Mouse (Mus musculus): ENCODE results near the gene Rnf128. TPM values are rescaled to one million over a fixed set of nuclear protein-coding genes. Genes with fewer than 3 reads are reported as not detected.
"Not testable (repeated sequence)": the region's sequence is repeated elsewhere in the genome, so short reads cannot be mapped to it uniquely, and the experiment has no call there.

Gene Rnf128
- 10.9 and 11.3 TPM in 2 replicates for polyA plus RNA-seq (2015; fragmentation: Nextera tagmentation; extraction: Ambion mirVana)

- no peak for DNase-seq (ENCODE audit: low spot score)
Observed at GRCm38 (mm10) chrX:139562925-139563461, at the start of gene Rnf128. TSS of gene Rnf128 (plus strand) at chrX:139563316.

- no peak for DNase-seq (ENCODE audit: low spot score)
Observed at GRCm38 (mm10) chrX:139516156-139516555, 47.0 kb upstream of the Rnf128 start.

- peak; percentile 1 for DNase-seq (ENCODE audit: low spot score)
Observed at GRCm38 (mm10) chrX:139519251-139519650, 43.9 kb upstream of the Rnf128 start.

- DNase-seq (ENCODE audit: low spot score) = no peak
Observed at GRCm38 (mm10) chrX:139524303-139525091, 38.6 kb upstream of the Rnf128 start.

- DNase-seq (ENCODE audit: low spot score) = no peak
Observed at GRCm38 (mm10) chrX:139525724-139526123, 37.4 kb upstream of the Rnf128 start.

GRCm38 (mm10) chrX:139526984-139527383, 36.1 kb upstream of the Rnf128 start:
- no peak for DNase-seq (ENCODE audit: low spot score)

GRCm38 (mm10) chrX:139529678-139530077, 33.4 kb upstream of the Rnf128 start:
- no peak for DNase-seq (ENCODE audit: low spot score)

GRCm38 (mm10) chrX:139532293-139532692, 30.8 kb upstream of the Rnf128 start:
- no peak for DNase-seq (ENCODE audit: low spot score)

GRCm38 (mm10) chrX:139537641-139538397, 25.3 kb upstream of the Rnf128 start:
- DNase-seq (ENCODE audit: low spot score) = no peak

- no peak for DNase-seq (ENCODE audit: low spot score)
Observed at GRCm38 (mm10) chrX:139543726-139544125, 19.4 kb upstream of the Rnf128 start.

GRCm38 (mm10) chrX:139550456-139550855, 12.7 kb upstream of the Rnf128 start:
- DNase-seq (ENCODE audit: low spot score) = no peak

GRCm38 (mm10) chrX:139552090-139552489, 11.0 kb upstream of the Rnf128 start:
- DNase-seq (ENCODE audit: low spot score) = no peak

GRCm38 (mm10) chrX:139562255-139562924, 726 bp upstream of the Rnf128 start:
- no peak for DNase-seq (ENCODE audit: low spot score)

GRCm38 (mm10) chrX:139570054-139570453, 6.9 kb downstream of the Rnf128 start:
- DNase-seq (ENCODE audit: low spot score) = no peak

GRCm38 (mm10) chrX:139578649-139579278, 15.6 kb downstream of the Rnf128 start:
- DNase-seq (ENCODE audit: low spot score) = no peak

- no peak for DNase-seq (ENCODE audit: low spot score)
Observed at GRCm38 (mm10) chrX:139583616-139584015, 20.5 kb downstream of the Rnf128 start.

- DNase-seq (ENCODE audit: low spot score) = not testable (repeated sequence)
Observed at GRCm38 (mm10) chrX:139586676-139587075, 23.6 kb downstream of the Rnf128 start.

- DNase-seq (ENCODE audit: low spot score) = no peak
Observed at GRCm38 (mm10) chrX:139596404-139596803, 33.3 kb downstream of the Rnf128 start.

- DNase-seq (ENCODE audit: low spot score) = peak; percentile 70
Observed at GRCm38 (mm10) chrX:139610033-139610764, 47.1 kb downstream of the Rnf128 start.

- peak; percentile 2 for DNase-seq (ENCODE audit: low spot score)
Observed at GRCm38 (mm10) chrX:139610765-139611300, 47.7 kb downstream of the Rnf128 start.
